In the genomic region with DNA sequence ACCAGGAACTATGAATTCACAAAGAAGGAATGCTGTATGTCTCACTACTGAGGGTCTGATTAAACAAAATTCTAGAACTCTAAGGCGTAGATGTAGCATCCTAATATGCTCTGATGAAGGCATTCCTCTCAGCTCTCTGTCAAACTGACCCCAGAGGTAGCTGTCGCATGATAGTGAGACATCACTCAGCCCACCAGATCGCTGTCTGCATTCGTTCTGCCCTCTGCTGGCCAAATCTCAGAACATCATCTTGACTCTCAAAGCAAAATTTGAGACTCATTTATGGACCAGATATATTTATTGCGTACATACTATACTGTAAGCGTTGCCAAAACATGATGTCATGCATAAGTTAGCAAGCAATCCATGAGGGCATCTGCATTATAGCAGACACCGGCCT, we compare ENCODE assay signal across 8 mouse cellular contexts. TPM values are rescaled to one million over a fixed set of nuclear protein-coding genes. Genes with fewer than 3 reads are reported as not detected.
DNase-seq lines count a peak whose midpoint lies in the region; TF ChIP-seq lines count a peak whose summit lies in the region.

No protein-coding gene starts in this region.

- no peaks in the 10 kb centered on the region for H3K4me1 ChIP-seq in lung, adult 2 months (ENCODE audit: control insufficient read depth, insufficient read depth, low read length)

- peak; percentile 88 for TF ChIP-seq CTCF in lung, adult 2 months (IDR thresholded peaks at IDR 0.05; ENCODE audit: insufficient read depth, low read length)

- DNase-seq in adrenal gland, adult 18-20 months (ENCODE audit: low spot score in 2 of 2), result peak; percentile 26 to 55
- DNase-seq in adrenal gland, adult 8-10 months, result no peak
- peak; percentile 13 for DNase-seq in right cerebral cortex, adult 18-20 months
- DNase-seq in right cerebral cortex, postnatal 25 days, result no peak
- DNase-seq in cerebellum, postnatal 14 days, result peak; percentile 78 to 85
- DNase-seq in hindlimb bud, embryonic 11.5 days (ENCODE audit: extremely low spot score, low read depth, low spot score), result peak; percentile 12
- peak; percentile 31 for DNase-seq in lung, adult 2 months
- DNase-seq in retina, postnatal 7 days (ENCODE audit: low read depth, low spot score), result peak; percentile 53

- TF ChIP-seq POLR2A in lung, adult 2 months (IDR thresholded peaks at IDR 0.05; ENCODE audit: borderline replicate concordance, extremely low read depth, low read depth, low read length), result no peak

- H3K4me3 ChIP-seq in lung, adult 2 months (replicated peaks; ENCODE audit: extremely low read depth, low read depth, low read length), result no peak overlapping the region

- 17% methylated on average over 7 of the region's 7 CpGs for WGBS in lung, adult 2 months

RNA-seq across cellular contexts. Expression of a gene that starts 11.3 kb away (rescaled TPM):
- total RNA-seq in adrenal gland, adult 18-20 months (2021), result 1 to 10 TPM in 1 of 2 experiments, under 1 TPM in 1; 0.56 to 1.1 TPM
- total RNA-seq in adrenal gland, adult 8-10 months (2022), result 1 to 10 TPM in 3 of 4 experiments, under 1 TPM in 1; 0.55 to 1.9 (median 1.4) TPM
- polyA plus RNA-seq in lung, adult 2 months (2012; rRNA removed), result 5.8 and 6.4 TPM in 2 replicates

RNA-seq across cellular contexts. Expression of a gene that starts 28.5 kb away (rescaled TPM):
- 1 to 10 TPM; 3.4 to 4.1 TPM for total RNA-seq in adrenal gland, adult 18-20 months (2021)
- total RNA-seq in adrenal gland, adult 8-10 months (2022), result 1 to 10 TPM; 5.2 to 7.5 (median 6.4) TPM
- polyA plus RNA-seq in lung, adult 2 months (2012; rRNA removed), result 4.6 and 5.9 TPM in 2 replicates

RNA-seq across cellular contexts. Expression of a gene that starts 39.6 kb away (rescaled TPM):
- 1 to 10 TPM; 3.5 to 4.5 TPM for total RNA-seq in adrenal gland, adult 18-20 months (2021)
- 1 to 10 TPM; 5.5 to 6.8 (median 6.3) TPM for total RNA-seq in adrenal gland, adult 8-10 months (2022)
- polyA plus RNA-seq in lung, adult 2 months (2012; rRNA removed), result 4.6 and 5.0 TPM in 2 replicates

Comparison
In these comparisons a context has a peak if more than half of its experiments do, and no peak if none do; other contexts are left out.
1. DNase-seq: peak in adrenal gland, adult 18-20 months (2 of 2), right cerebral cortex, adult 18-20 months (single experiment), cerebellum, postnatal 14 days (2 of 2), hindlimb bud, embryonic 11.5 days (single experiment), lung, adult 2 months (single experiment) and retina, postnatal 7 days (single experiment); none in adrenal gland, adult 8-10 months (single experiment) and right cerebral cortex, postnatal 25 days (single experiment).